Mouse (Mus musculus): Measurements from ENCODE around the gene Pced1b.

DNA sequence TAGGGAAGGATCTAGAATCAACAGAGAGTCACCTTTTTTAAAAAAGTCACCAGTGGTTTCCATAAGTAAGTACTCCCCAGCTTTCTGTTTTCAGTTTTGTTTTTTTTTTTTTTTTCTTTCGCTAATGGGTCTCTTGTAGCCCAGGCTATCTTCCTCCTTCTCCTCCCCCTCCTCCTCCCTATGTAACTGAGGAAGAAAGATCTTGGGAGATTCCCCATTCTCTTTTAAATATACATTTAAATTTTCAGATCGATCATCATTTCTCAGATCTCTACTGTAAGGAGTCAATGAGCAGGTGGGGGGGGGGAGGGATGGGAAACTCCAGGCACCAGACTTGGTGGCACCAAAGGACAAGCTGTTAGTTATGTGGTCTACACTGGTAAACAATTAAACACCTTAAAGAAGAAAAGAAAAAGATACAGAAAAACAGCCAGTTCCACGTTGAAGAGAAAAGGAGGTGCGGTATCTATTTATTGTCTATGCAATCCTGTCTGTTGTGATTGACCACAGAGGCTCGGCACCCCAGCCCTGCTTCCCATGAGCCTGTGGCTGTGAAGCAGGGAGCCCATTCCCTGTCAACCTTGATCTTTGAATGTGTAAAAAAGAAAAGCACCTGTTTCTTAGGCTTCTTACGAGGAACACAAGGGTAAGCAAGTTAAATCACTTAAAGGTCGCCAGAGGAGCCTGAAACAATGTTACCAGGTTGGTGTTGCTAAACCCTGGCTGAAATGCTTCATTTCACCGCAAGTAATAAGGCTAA, 127.4 kb downstream of the Pced1b start:
- no peak for TF ChIP-seq CTCF (IDR thresholded peaks at IDR 0.05; ENCODE audit: low read depth, low read length)
- no peak for TF ChIP-seq GATA1 (IDR thresholded peaks at IDR 0.05; ENCODE audit: borderline replicate concordance, low read length)
- TF ChIP-seq TAL1 (conservative IDR thresholded peaks at IDR 0.05; ENCODE audit: low read depth, low read length) = no peak
- no peak for TF ChIP-seq POLR2AphosphoS5 (IDR thresholded peaks at IDR 0.05; ENCODE audit: insufficient replicate concordance, low read depth, low read length)

All from G1E (cell line).